Mouse (Mus musculus) midbrain, embryonic 14.5 days (tissue): ENCODE data around the gene Fzd5. TPM values are rescaled to one million over a fixed set of nuclear protein-coding genes. Genes with fewer than 3 reads are reported as not detected.

Source experiments
- ATAC-seq: fragments of 200-750 bp; cut with Nextera tagmentation; 2 replicates; pipeline ENCODE4 v1.8.0; 2017; ENCODE audit warnings: moderate number of reproducible peaks, moderate library complexity; ENCODE audit not compliant: low FRiP score, low TSS enrichment
- DNase-seq: peaks from one replicate; pipeline ENCODE4 v3.0.0-alpha.2; 2015
- H3K27ac ChIP-seq: fragments of 300-500 bp; sonication (generic); replicated peaks from 2 replicates; pipeline ENCODE4 v1.5.1; 2014; ENCODE audit warnings: mild to moderate bottlenecking, low read depth, low read length, moderate library complexity
- H3K27me3 ChIP-seq: fragments of 300-500 bp; sonication (generic); 2 replicates; pipeline ENCODE4 v1.6.1; 2014; ENCODE audit warnings: low read length, control low read depth, mixed read lengths; ENCODE audit not compliant: control insufficient read depth, insufficient read depth
- H3K36me3 ChIP-seq: fragments of 300-500 bp; sonication (generic); 2 replicates; pipeline ENCODE4 v1.6.1; 2014; ENCODE audit warnings: low read length, control low read depth; ENCODE audit not compliant: control insufficient read depth, insufficient read depth
- H3K4me1 ChIP-seq: fragments of 300-500 bp; sonication (generic); 2 replicates; pipeline ENCODE4 v1.6.1; 2014; ENCODE audit warnings: mild to moderate bottlenecking, antibody characterized with exemption, low read length, control low read depth; ENCODE audit not compliant: control insufficient read depth, insufficient read depth
- H3K4me2 ChIP-seq: fragments of 300-500 bp; sonication (generic); 2 replicates; pipeline ENCODE4 v1.6.1; 2014; ENCODE audit warnings: mild to moderate bottlenecking, low read length, moderate library complexity
- H3K4me3 ChIP-seq: fragments of 300-500 bp; sonication (generic); replicated peaks from 2 replicates; pipeline ENCODE4 v1.5.1; 2014; ENCODE audit warnings: low read depth, low read length
- H3K9ac ChIP-seq: fragments of 300-500 bp; sonication (generic); replicated peaks from 2 replicates; pipeline ENCODE4 v1.6.1; 2014; ENCODE audit warnings: mild to moderate bottlenecking, low read length, moderate library complexity
- H3K9me3 ChIP-seq: fragments of 300-500 bp; sonication (generic); 2 replicates; pipeline ENCODE4 v1.6.1; 2016; ENCODE audit warnings: low read length, control low read depth, mixed read lengths; ENCODE audit not compliant: control insufficient read depth
- WGBS: fragments of 180-500 bp; shearing (Covaris S2); extraction: QIAGEN DNeasy Blood & Tissue Kit; methylation state at CpG from one replicate; pipeline ENCODE4 v1.1.7; 2014; 5-methylcytosine and 5-hydroxymethylcytosine counted together
- polyA plus RNA-seq: library from polyadenylated mRNA; unstranded; fragments of >200 nt; fragmentation: Nextera tagmentation; extraction: Ambion mirVana; gene quantifications from 2 replicates; pipeline ENCODE4 v1.2.1, GENCODE M21; 2014

Gene Fzd5
- polyA plus RNA-seq, 1 experiment from 2014 or later = 0.16 TPM

- no peaks in the 10 kb centered on the region for H3K4me1 ChIP-seq
- H3K36me3 ChIP-seq = no peaks in the 10 kb centered on the region
- no peak for DNase-seq
- H3K9me3 ChIP-seq = no peaks in the 10 kb centered on the region
- ATAC-seq = no peak
- no peak overlapping the region for H3K4me3 ChIP-seq
- WGBS = 94% methylated on average over 3 of the region's 3 CpGs
- H3K27ac ChIP-seq = no peak overlapping the region
- H3K9ac ChIP-seq = no peak overlapping the region
- H3K4me2 ChIP-seq = no peak overlapping the region
- H3K27me3 ChIP-seq = no peaks in the 10 kb centered on the region
These were observed 54.5 kb downstream of the Fzd5 start for GRCm38 (mm10) chr1:64683039-64683438.

GRCm38 (mm10) chr1:64681499-64681898, 56.1 kb downstream of the Fzd5 start:
- Histone ChIP-seq H3K36me3 (no peaks in the 10 kb centered on the region), H3K9me3 (no peaks in the 10 kb centered on the region), H3K27ac (no peak overlapping the region), H3K4me1 (no peaks in the 10 kb centered on the region), H3K27me3 (no peaks in the 10 kb centered on the region), H3K9ac (no peak overlapping the region), H3K4me2 (no peak overlapping the region), H3K4me3 (no peak overlapping the region)
- ATAC-seq (no peak), DNase-seq (no peak)
- WGBS = 100% methylated on average over 3 of the region's 3 CpGs

Other genes starting within 250 kb of the Fzd5 start
- 49.6 and 58.1 TPM in 2 replicates for gene Creb1, start 205.1 kb downstream of the Fzd5 start, polyA plus RNA-seq
- 19.8 and 23.1 TPM in 2 replicates for gene Mettl21a, start 120.5 kb downstream of the Fzd5 start, polyA plus RNA-seq
- 6.1 and 9.4 TPM in 2 replicates for gene Ccnyl1, start 47.3 kb downstream of the Fzd5 start, polyA plus RNA-seq
- gene Plekhm3, start 219.1 kb upstream of the Fzd5 start, polyA plus RNA-seq = 11.7 and 12.3 TPM in 2 replicates